Mouse (Mus musculus) intestine, postnatal 0 days (tissue): ENCODE data around the gene C2cd2l. TPM values are rescaled to one million over a fixed set of nuclear protein-coding genes. Genes with fewer than 3 reads are reported as not detected.
"Not testable (repeated sequence)": the region's sequence is repeated elsewhere in the genome, so short reads cannot be mapped to it uniquely, and the experiment has no call there.

ENCODE experiments used
- ATAC-seq: fragments of 200-750 bp; cut with Nextera tagmentation; 2 replicates; pipeline ENCODE4 v1.8.0; 2017; ENCODE audit warnings: mild to moderate bottlenecking, moderate TSS enrichment, moderate library complexity
- H3K27ac ChIP-seq: fragments of 300-500 bp; sonication (generic); 2 replicates; pipeline ENCODE4 v1.5.1; 2014; ENCODE audit warnings: mild to moderate bottlenecking, low read depth, low read length, moderate library complexity
- H3K27me3 ChIP-seq: fragments of 300-500 bp; sonication (generic); replicated peaks from 2 replicates; pipeline ENCODE4 v1.6.1; 2014; ENCODE audit warnings: low read length, mixed read lengths; ENCODE audit not compliant: control insufficient read depth, insufficient read depth
- H3K36me3 ChIP-seq: fragments of 300-500 bp; sonication (generic); 2 replicates; pipeline ENCODE4 v1.6.1; 2014; ENCODE audit warnings: mild to moderate bottlenecking, moderate library complexity; ENCODE audit not compliant: control insufficient read depth, insufficient read depth
- H3K4me1 ChIP-seq: fragments of 300-500 bp; sonication (generic); replicated peaks from 2 replicates; pipeline ENCODE4 v1.6.1; 2014; ENCODE audit warnings: antibody characterized with exemption, low read length, mixed read lengths; ENCODE audit not compliant: control insufficient read depth, insufficient read depth
- H3K4me2 ChIP-seq: fragments of 300-500 bp; sonication (generic); replicated peaks from 2 replicates; pipeline ENCODE4 v1.6.1; 2014; ENCODE audit warnings: low read depth, mild to moderate bottlenecking, moderate library complexity
- H3K4me3 ChIP-seq: fragments of 300-500 bp; sonication (generic); 2 replicates; pipeline ENCODE4 v1.5.1; 2014; ENCODE audit warnings: low read depth, low read length
- H3K9ac ChIP-seq: fragments of 300-500 bp; sonication (generic); 2 replicates; pipeline ENCODE4 v1.6.1; 2014; ENCODE audit warnings: mild to moderate bottlenecking, low read depth, low read length
- H3K9me3 ChIP-seq: fragments of 300-500 bp; sonication (generic); 2 replicates; pipeline ENCODE4 v1.6.1; 2016; ENCODE audit warnings: mixed run types; ENCODE audit not compliant: control insufficient read depth
- CTCF ChIP-seq: sonication (generic); IDR thresholded peaks from 2 replicates; pipeline ENCODE4 v1.5.1; 2016; ENCODE audit warnings: low read depth, mild to moderate bottlenecking, control low read depth, antibody characterized with exemption, moderate library complexity
- WGBS: fragments of 180-500 bp; shearing (Covaris S2); extraction: QIAGEN DNeasy Blood & Tissue Kit; methylation state at CpG from one replicate; pipeline ENCODE4 v1.1.7; 2014; 5-methylcytosine and 5-hydroxymethylcytosine counted together
- polyA plus RNA-seq: library from polyadenylated mRNA; unstranded; fragments of >200 nt; fragmentation: Nextera tagmentation; extraction: Ambion mirVana; gene quantifications from 2 replicates; pipeline ENCODE4 v1.2.1, GENCODE M21; 2015

The C2cd2l gene
- polyA plus RNA-seq, 1 experiment from 2014 or later: 42.4 TPM

GRCm38 (mm10) chr9:44325032-44325767 is 5.1 kb upstream of the C2cd2l start:
- H3K9ac ChIP-seq, H3K27ac ChIP-seq, ATAC-seq, H3K27me3 ChIP-seq, H3K9me3 ChIP-seq, H3K36me3 ChIP-seq, H3K4me1 ChIP-seq, H3K4me3 ChIP-seq: not testable (repeated sequence)
- peak; percentile 12; the same call in 1 of the 2 replicates for TF ChIP-seq CTCF
- H3K4me2 ChIP-seq: peak overlapping the region; percentile 76
- WGBS: 46% methylated on average over 6 of the region's 8 CpGs

GRCm38 (mm10) chr9:44324147-44324546 is 4.1 kb upstream of the C2cd2l start:
- ATAC-seq: no peak
- no peak overlapping the region for H3K9ac ChIP-seq
- TF ChIP-seq CTCF: no peak
- no peak overlapping the region for H3K27ac ChIP-seq
- H3K36me3 ChIP-seq: no peaks in the 10 kb centered on the region
- no peak overlapping the region for H3K4me2 ChIP-seq
- no peaks in the 10 kb centered on the region for H3K27me3 ChIP-seq
- H3K9me3 ChIP-seq: no peaks in the 10 kb centered on the region
- no peaks in the 10 kb centered on the region; the same call in none of the 2 replicates for H3K4me1 ChIP-seq
- WGBS: 82% methylated on average over 6 of the region's 6 CpGs
- H3K4me3 ChIP-seq: no peak overlapping the region

GRCm38 (mm10) chr9:44323656-44324055 is 3.6 kb upstream of the C2cd2l start:
- not testable (repeated sequence) for H3K9ac ChIP-seq, H3K27me3 ChIP-seq, H3K4me2 ChIP-seq, H3K4me3 ChIP-seq, H3K9me3 ChIP-seq, H3K4me1 ChIP-seq, ATAC-seq, H3K36me3 ChIP-seq, H3K27ac ChIP-seq
- WGBS: 62% methylated on average over 4 of the region's 4 CpGs
- TF ChIP-seq CTCF: peak; percentile 39

- 15% methylated on average over 6 of the region's 6 CpGs for WGBS
Observed at GRCm38 (mm10) chr9:44320799-44321133, 681 bp upstream of the C2cd2l start.

GRCm38 (mm10) chr9:44319105-44319886 is 789 bp downstream of the C2cd2l start:
- no peak for TF ChIP-seq CTCF
- peak overlapping the region; percentile 89 for H3K9ac ChIP-seq
- H3K36me3 ChIP-seq: peaks cover 28% of the 10 kb centered on the region
- 3% methylated on average over 37 of the region's 37 CpGs for WGBS
- peak overlapping the region; percentile 91 for H3K4me2 ChIP-seq
- no peaks in the 10 kb centered on the region for H3K27me3 ChIP-seq
- peak overlapping the region; percentile 91 for H3K27ac ChIP-seq
- H3K4me1 ChIP-seq: peaks cover 4% of the 10 kb centered on the region; the same call in 1 of the 2 replicates
- no peak for ATAC-seq
- peak overlapping the region; percentile 96 for H3K4me3 ChIP-seq
- H3K9me3 ChIP-seq: no peaks in the 10 kb centered on the region

More at GRCm38 (mm10) chr9:44320799-44321133, 681 bp upstream of the C2cd2l start:
- ATAC-seq: peak; percentile 6; the same call in 1 of the 2 replicates
- Histone ChIP-seq H3K4me3 (peak overlapping the region; percentile 96), H3K36me3 (peaks cover 13% of the 10 kb centered on the region), H3K27ac (no peak overlapping the region; the same call in 1 of the 2 replicates), H3K4me2 (peak overlapping the region; percentile 91), H3K4me1 (peaks cover 4% of the 10 kb centered on the region; the same call in 1 of the 2 replicates), H3K9me3 (no peaks in the 10 kb centered on the region), H3K9ac (0 out of 2 replicates have a peak overlapping the region, but pooled peaks have one; percentile 17), H3K27me3 (no peaks in the 10 kb centered on the region)
- TF ChIP-seq CTCF: no peak

- TF ChIP-seq CTCF: no peak
- Histone ChIP-seq H3K4me3 (peak overlapping the region; percentile 96), H3K27me3 (no peaks in the 10 kb centered on the region), H3K4me1 (peaks cover 4% of the 10 kb centered on the region; the same call in 1 of the 2 replicates), H3K27ac (peak overlapping the region; percentile 91), H3K9ac (peak overlapping the region; percentile 89; the same call in 1 of the 2 replicates), H3K36me3 (peaks cover 33% of the 10 kb centered on the region), H3K9me3 (no peaks in the 10 kb centered on the region), H3K4me2 (peak overlapping the region; percentile 91)
- 18% methylated on average over 3 of the region's 3 CpGs for WGBS
- ATAC-seq: peak; percentile 29
Observed at GRCm38 (mm10) chr9:44318826-44319095, 1.3 kb downstream of the C2cd2l start.
